Mouse (Mus musculus) cortical plate, adult 2 months (tissue): ENCODE data around the gene Cryzl1.

Source experiments
- CTCF ChIP-seq: fragments of 200-500 bp; IDR thresholded peaks from 2 replicates; pipeline ENCODE4 v1.5.1; 2011; ENCODE audit warnings: mild to moderate bottlenecking, control low read depth, low read length; ENCODE audit not compliant: insufficient read depth; ENCODE audit errors: extremely low read depth
- POLR2A ChIP-seq: fragments of 200-500 bp; IDR thresholded peaks from 2 replicates; pipeline ENCODE4 v1.6.1; 2011; ENCODE audit warnings: mild to moderate bottlenecking, low read length, control low read depth; ENCODE audit not compliant: insufficient read depth; ENCODE audit errors: extremely low read depth

GRCm38 (mm10) chr16:91767165-91767701 is 38.5 kb upstream of the Cryzl1 start:
- TF ChIP-seq CTCF (no peak), POLR2A (no peak)
